Mouse (Mus musculus): ENCODE results near the gene Cct6b. TPM values are rescaled to one million over a fixed set of nuclear protein-coding genes. Genes with fewer than 3 reads are reported as not detected.
A peak's percentile ranks its signal among the peaks of the same experiment; 100 is the strongest.

The Cct6b gene
- polyA plus RNA-seq (2012; rRNA removed): 0.06 TPM in 1 of 2 replicates, not detected in the other

DNA sequence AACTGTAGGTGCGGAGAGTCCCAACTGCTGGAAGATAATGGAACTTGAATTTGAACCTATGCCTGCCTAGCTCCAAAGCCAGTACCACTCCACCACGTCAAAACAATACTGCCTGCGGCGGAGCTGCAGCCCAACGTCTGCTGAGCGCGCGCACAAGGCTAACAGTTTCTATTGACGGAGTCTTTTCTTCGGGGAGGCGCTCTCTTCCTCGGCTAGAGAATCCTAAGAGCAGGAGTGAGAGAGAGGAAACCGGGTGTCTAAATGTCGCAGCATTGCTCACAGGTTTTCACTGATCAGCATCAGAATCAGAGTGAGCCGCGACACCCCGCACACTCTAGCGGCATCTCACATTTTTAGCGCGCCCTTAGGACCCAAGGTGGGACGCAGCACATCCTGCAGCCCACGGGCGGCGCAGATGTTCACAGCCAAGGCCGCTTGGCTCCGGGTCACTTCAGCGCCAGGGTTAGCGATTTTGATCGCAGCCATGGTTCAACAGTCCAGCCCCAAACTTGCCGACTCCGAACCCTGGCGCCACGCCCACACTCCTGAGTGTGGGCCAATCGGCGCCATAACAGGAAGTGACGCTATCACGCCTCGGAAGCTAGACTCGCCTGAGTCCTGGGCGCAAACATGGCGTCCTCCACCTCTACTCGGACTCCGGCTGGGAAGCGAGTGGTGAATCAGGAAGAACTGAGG, at the start of gene Cct6b, which contains the start of gene Zfp830:
Gene Cct6b, minus strand, starts transcription at position 580 of the 696 bp plus-strand sequence.
Gene Zfp830, plus strand, starts transcription at position 604 of the 696 bp plus-strand sequence.
- DNase-seq (ENCODE audit: low read depth, low spot score): peak; percentile 97
- WGBS: under 1% methylated on average over 44 of the region's 44 CpGs

DNA sequence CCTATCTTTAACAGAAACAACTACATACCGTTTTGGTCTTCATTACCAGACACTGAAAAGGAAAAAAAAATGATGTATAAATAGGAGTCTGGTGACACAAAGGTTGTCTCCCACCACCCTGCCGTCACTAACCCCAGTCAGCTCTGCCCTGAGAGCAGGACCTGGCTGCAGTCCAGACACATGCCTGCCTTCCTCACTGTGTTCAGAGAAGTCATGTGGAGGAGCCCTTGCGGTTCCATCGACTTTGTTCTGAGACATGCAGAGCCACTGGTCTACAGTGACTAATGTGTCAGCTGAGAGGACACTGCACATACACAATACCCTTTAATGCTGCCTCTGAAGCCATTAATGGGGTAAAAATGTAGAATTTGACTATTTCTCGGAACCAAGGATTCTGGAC, 44.4 kb upstream of the Cct6b start:
- DNase-seq (ENCODE audit: low read depth, low spot score): no peak
- WGBS: 85% methylated on average over 5 of the region's 5 CpGs

DNA sequence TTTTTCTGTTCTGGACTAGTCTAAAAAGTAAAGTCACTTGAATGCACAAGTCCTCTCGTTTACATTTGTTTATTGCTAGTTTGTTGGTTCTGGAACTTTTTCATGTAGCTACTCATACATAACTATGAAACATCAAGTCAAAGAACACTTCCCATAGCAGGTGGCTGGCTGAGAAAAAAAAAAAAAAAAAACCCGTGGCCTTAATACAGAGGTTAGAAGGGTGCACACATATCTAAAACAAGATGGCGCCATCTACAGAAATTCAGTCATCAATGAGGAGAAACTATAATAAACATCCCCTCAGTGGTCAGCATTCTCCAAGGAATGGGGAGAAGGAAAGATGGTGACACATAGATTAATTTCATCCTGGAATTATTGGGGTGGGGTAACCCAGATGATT, 43.2 kb upstream of the Cct6b start:
- no peak for DNase-seq (ENCODE audit: low read depth, low spot score)
- WGBS: 57% methylated on average over 3 of the region's 3 CpGs

DNA sequence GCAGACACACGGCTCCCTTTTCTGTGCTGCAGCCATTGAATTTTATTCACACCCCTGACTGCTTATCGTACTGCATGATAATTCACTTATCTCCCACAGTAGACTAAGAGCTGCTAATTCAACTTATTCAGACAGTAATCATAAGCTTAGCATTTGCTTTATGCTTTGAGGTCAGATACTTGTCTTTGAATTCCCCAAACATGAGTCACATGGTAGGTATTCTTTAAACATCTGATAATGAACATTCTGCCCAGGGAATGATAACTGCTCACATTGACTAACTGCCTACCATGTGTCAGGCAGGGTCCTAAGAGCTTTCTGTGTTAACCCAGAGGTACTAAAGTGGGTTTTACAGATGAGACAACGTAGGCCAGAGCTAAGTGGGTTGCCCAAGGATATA, 42.5 kb upstream of the Cct6b start:
- WGBS: 84% methylated on average over 3 of the region's 3 CpGs
- DNase-seq (ENCODE audit: low read depth, low spot score): no peak

DNA sequence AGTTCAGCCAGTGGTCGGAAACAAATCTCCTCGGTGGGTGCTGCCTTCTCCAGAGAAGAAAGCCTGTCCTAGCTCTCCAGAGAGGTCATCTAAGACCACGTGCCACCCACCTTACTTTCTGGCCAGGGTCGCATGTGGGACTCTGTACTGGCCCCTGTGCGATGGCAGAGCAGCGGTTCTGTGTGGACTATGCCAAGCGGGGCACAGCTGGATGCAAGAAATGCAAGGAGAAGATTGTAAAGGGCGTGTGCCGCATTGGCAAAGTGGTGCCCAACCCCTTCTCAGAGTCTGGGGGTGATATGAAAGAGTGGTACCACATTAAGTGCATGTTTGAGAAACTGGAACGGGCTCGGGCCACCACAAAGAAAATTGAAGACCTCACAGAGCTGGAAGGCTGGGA, 19.3 kb upstream of the Cct6b start:
- no peak for DNase-seq (ENCODE audit: low read depth, low spot score)
- 84% methylated on average over 11 of the region's 11 CpGs for WGBS

DNA sequence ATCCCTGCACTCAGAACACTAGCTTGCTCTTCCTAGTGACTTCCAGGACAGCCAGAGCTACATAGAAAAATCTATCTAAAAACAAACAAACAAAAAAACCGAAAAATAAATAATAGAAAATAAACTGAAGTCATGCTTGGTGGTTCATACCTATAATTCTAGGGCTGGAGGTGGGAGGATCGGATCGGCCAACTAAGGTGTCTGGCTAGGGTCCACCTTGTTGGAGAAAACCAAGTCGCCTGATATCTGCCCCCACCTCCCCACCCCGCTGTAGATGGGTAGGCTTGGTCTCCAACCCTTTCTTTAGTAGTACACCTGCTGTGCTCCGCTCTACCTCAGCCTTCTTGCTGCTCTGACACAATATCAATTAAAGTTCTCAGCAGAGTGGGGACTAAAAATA, 18.1 kb upstream of the Cct6b start:
- DNase-seq (ENCODE audit: low read depth, low spot score): no peak
- WGBS: 20% methylated on average over 6 of the region's 6 CpGs

DNA sequence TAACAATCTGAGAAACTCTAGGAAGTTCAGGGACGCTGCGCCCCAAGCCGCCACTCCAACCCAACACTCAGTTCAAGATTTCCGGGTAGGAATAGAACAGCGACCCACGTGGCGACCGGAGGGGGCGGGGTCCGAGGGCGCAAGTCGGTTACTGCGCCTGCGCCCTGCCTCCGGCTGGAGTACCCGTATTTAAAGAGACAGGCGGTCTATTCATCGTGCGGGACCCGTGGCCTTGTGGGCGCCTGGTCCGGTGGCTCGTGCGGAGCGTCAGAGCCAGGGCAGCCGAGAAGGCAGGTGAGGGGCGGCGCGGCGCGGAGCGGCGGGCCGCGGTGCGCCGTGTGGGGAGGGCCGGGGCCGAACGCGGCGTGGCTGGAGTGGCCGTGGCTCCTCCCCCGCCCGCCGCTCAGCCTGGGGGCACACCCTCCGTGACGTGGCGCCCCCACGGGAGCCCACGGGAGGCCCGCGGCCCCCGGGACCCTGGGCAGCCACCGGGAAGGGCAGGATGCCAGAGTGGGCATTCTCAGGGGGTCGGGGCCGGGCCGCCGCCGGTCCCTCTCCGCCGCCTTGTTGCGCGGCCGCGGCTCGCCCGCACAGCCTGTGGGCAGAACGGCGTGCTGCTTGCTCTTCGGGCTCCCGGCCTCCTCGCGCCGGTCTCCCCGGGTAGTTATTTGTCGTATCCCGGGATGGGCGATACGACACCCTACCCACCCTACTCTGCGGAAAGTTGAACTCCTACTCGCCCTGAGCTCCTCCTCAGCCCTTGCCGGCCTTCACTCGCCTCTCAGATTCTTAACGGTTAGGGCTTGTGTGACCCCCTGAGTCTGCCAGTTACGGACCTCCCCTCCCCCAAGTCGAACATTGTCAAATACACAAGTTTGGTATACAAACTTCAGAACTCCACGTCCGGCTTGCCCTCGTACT, 17.1 kb upstream of the Cct6b start, which contains the start of gene Lig3:
Gene Lig3, plus strand, starts transcription at position 126 of the 921 bp plus-strand sequence.
- DNase-seq (ENCODE audit: low read depth, low spot score): peak; percentile 68
- WGBS: under 1% methylated on average over 90 of the region's 90 CpGs

DNA sequence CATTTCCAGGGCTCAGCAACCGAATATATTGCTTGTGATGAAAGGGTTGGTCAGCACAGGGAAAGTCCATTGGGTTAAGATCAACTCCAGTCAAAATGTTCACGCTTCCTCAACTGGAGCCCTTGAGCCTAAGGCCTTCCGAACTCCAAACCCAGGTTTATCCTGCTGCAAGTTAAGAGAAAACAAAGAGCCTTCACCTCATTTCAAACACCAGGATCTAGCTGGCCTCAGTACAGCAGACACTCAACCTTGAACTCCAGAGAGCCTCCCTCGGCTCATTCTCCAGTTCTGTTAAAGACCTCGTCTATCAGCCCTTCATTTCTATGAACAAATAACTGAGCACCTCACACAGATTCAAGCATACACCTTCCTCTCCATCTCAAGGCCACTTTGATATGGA, 16.0 kb upstream of the Cct6b start:
- 21% methylated on average over 5 of the region's 5 CpGs for WGBS
- no peak for DNase-seq (ENCODE audit: low read depth, low spot score)

DNA sequence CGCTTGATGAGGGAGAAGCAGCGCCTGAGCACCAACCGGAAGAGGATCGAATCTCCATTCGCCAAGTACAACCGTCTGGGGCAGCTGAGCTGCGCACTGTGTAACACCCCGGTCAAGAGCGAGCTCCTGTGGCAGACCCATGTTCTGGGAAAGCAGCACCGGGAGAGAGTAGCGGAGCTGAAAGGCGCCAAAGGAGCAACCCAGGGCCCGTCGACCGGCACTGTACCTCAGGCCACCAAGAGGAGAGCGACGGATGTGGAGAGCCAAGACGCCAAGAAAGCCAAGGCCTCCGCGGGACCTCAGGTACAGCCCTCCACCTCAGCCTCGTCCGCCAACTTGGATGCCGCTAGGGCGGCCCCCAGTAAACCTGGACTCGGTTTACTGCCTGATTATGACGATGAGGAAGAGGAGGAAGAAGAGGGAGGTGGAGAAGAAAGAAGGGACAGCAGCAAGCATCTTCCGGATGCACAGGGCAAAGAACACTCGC, 360 bp upstream of the Cct6b start:
- no peak for DNase-seq (ENCODE audit: low read depth, low spot score)
- under 1% methylated on average over 28 of the region's 28 CpGs for WGBS

DNA sequence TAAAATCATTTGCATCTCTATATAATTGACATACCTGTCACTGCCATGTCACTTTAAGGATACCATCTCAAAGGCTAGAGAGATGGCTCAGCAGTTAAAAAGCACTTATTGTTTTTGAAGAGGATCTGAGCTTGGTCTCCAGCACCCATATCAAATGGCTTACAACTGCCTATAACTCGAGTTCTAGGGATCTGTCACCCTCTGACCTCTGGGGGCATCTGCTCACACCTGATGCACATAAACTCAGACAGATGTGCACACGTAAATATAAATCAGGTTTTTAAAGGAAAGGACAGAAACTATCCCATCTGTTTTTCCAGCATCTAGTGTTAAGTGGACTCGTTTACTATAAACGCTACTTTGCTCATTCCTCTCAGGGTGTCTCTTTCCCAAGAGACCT, 860 bp downstream of the Cct6b start:
- whole genome bisulfite sequencing: 4% methylated on average over 4 of the region's 4 CpGs
- DNase-seq (ENCODE audit: low read depth, low spot score): no peak

DNA sequence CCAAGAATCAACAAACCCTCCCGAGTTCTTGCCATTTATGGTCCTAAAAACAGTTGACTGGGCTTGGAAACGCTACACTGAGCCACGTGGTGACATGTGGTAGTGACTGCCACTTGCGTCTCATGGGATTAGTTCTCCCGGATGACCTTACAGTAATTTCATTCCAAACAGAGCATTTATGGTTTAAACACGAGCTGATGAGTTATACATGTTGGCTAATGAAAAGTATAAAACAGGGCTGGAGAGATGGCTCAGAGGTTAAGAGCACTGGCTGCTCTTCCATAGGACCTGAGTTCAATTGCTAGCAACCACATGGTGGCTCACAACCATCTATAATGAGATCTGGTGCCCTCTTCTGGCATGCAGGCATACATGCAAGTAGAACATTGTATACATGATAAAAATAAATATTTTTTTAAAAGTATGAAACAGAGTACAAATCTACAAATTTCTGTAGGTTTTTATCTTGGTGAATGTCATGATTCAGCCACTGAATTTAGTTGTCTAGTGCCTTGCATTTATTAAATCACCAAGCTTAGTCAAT, 1.8 kb downstream of the Cct6b start:
- 73% methylated on average over 6 of the region's 6 CpGs for WGBS
- DNase-seq (ENCODE audit: low read depth, low spot score): no peak

DNA sequence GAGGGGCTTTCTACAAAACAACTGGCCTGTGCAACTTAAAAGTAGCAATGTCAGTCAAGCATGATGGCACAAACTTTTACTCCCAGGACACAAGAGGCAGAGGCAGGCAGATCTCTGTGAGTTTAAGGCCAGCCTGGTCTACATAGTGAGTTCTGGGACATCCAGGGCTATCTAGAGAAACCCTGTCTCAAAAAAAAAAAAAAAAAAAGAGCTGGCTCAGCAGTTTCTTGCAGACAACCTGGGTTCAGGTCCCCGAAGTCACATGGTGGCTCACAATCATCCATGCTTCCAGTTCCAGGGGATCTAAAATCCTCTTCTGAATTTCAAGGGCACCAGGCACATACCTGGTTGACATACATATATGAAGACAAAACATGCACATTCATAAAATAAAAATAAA, 8.2 kb downstream of the Cct6b start:
- no peak for DNase-seq (ENCODE audit: low read depth, low spot score)
- WGBS: 86% methylated on average over 1 of the region's 1 CpGs

DNA sequence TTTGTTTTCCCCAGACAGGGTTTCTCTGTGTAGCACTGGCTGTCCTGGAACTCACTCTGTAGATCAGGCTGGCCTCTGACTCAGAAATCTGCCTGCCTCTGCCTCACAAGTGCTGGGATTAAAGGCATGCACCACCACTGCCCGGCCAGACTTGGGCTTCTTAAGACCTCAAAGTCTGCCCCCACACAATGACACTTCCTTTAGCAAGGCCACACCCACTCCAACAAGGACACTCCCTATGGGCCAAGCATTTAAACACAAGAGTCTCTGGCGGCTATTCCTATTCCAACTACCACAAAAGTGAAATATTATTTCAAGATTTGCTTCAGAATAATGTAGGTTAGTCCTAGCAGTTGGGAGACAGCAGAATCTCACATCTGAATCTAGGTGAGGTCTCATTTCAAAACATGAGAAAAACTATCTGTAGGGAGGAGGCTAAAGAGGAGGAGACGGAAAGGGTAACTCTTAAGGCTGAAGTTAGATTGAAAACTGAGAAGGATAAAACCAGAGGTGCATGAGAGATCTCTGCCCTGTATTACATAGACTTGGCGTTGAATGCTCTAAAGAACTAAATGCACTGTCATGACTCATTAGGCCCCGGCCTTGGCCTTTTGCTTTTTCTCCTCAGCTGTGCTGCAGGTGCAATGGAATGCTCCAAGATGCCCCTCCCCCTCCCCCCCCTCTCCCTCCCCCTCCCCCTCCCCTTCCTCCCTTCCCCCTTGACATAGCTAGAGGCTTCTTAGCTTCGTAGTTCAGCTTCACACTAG, 11.6 kb downstream of the Cct6b start:
- WGBS: 70% methylated on average over 6 of the region's 6 CpGs
- no peak for DNase-seq (ENCODE audit: low read depth, low spot score)

DNA sequence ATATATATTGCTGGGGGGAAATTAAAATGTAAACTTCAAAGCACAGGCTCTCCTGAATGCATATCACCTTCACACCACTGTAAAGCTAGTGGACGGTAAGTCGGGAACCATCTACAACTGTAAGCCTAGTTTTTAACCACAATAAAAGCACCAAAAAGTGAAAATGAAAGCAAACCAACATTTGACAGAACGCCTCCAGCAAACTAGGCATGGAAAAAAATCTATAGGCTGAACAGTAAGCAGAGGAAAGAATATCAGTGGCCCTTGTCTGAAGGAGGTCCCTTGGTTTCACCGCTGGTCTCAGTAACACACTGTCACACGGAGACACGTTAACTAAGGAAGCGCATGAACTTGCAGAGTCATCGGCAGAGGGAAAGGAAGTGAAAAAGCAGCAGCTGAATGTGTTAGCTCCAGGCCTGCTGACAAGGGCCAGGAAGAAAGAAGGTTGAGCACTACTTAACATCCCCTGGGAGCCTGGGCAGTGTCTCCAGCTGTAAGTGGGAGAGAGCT, 17.2 kb downstream of the Cct6b start:
- WGBS: 54% methylated on average over 8 of the region's 8 CpGs
- no peak for DNase-seq (ENCODE audit: low read depth, low spot score)

DNA sequence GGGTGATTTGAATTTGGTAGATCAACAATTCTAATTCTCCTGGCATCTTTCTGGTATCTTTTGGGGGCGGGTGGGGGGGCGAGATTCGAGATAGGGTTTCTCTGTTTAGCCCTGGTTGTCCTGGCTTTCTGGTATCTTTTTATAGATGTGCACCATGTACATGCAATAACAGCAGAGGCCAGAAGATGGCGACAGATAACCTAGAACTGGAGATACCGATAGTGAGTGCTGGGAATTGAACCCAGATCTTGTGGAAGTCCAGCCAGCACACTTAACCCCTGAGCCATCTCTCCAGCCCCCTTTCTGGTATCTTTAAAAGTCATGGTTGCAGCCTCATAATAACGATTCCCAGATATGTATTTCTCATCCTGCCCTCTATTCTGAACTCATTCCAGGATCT, 18.0 kb downstream of the Cct6b start:
- no peak for DNase-seq (ENCODE audit: low read depth, low spot score)
- 27% methylated on average over 6 of the region's 6 CpGs for WGBS

DNA sequence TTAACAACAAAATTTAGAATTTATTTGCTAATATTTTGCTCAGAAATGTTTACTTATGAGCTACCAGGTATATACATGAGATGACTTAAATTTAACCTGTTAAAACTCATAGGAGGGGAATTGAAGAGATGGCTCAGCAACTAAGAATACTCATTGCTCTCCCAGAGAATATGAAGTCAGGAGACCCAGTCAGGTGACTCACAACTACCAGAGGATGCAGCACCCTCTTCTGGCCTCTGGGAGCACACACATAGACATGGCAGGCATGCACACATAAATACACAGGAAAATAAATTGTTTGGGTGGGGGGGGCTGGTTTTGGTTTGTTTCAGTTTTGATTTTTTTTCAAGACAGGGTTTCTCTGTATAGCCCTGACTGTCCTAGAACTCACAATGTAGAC, 25.1 kb downstream of the Cct6b start:
- no peak for DNase-seq (ENCODE audit: low read depth, low spot score)

DNA sequence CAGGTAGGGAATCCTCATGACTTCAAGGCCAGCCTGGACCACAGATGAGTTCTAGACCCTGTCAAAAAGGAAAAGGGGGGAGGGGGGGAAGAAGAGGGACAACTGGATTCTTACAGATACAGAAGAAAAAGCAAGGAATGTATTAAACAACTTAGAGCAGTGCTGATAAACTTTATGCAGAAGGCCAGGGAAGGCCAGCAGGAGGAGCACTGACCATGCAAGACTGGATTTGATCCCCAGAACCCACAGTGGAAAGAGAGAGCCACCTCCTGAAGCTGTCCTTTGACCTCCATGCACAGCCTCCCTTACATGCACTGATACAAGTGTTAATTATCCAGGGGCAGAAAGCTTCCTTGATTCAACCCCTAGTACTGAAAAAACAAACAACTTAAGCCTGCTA, 29.9 kb downstream of the Cct6b start:
- no peak for DNase-seq (ENCODE audit: low read depth, low spot score)

DNA sequence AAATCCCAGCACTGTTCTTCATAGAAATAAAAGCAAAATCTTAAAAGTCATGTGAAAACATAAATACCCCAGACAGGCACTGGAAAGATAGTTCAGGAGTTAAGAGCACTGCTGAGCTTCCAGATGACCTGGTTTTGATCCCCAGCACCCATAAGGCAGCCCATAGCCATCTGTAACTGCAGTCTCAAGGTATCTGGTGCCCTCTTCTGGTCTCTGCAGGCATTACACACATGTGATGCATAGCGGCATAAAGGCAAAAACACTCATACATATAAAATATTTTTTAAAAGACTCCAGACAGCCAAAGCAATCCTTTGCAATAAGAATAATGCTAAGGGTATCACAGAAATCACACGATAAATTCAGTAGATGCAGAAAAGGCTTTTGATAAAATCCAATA, 37.3 kb downstream of the Cct6b start:
- WGBS: 96% methylated on average over 2 of the region's 2 CpGs
- DNase-seq (ENCODE audit: low read depth, low spot score): no peak

DNA sequence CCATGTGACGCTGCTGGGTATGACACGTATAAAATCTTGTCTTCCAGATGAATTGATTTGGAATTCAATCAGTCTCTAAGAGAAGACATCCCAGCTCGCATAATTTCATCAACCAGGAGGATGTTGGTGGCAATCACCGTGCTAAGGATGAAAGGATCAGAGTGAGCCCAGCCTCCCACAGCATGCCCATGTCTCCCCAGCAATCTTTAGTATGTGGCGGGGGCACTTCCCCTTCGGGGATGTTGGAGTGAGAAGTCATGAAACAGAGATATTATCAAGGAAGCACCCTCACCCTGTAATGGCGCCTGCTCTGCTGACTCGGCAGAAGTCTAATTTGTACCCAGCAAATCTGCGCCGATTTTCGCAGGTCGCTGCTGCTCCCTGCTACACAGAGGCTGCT, 44.8 kb downstream of the Cct6b start:
- WGBS: 82% methylated on average over 12 of the region's 12 CpGs
- no peak for DNase-seq (ENCODE audit: low read depth, low spot score)

DNA sequence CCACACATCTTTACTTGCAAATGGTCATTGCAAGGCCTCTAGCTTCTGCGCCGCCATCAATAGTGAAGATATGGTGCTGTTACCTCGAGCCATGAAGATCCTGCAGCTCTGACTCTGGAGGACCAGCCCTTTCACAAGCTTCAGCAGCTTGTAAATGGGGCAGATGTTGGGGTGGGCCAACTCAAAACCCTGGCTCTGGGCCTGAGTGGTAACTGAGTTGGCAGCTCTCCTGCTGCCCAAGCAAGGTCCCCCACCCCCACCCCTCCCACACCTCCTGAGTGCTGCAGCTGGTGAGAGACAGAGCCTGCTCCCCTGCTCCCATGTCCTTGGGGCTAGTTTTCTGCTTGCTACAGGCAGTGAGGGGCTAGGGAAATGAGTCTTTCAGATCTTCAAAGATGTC, 51.4 kb downstream of the Cct6b start:
- DNase-seq (ENCODE audit: low read depth, low spot score): no peak
- WGBS: 79% methylated on average over 3 of the region's 3 CpGs

All from large intestine, adult 2 months (tissue).